Mouse (Mus musculus) MEL (cell line): Measurements from ENCODE around the gene Dync1i2. TPM values are rescaled to one million over a fixed set of nuclear protein-coding genes. Genes with fewer than 3 reads are reported as not detected.

ENCODE experiments used
- DNase-seq: peaks from one replicate; pipeline ENCODE4 v3.0.0; 2011; ENCODE audit warnings: low read depth, low spot score
- H3K27ac ChIP-seq: 2 replicates; pipeline ENCODE4 v1.5.1; 2012; ENCODE audit warnings: low read depth, mild to moderate bottlenecking, control low read depth, low read length, moderate library complexity; ENCODE audit not compliant: control insufficient read depth
- H3K27me3 ChIP-seq, 2 experiments: fragments of 150-350 bp in 1 of 2; sonication (generic) in 1 of 2; 2 replicates each; pipeline ENCODE4 v1.6.1; 2012; ENCODE audit warnings: low read length in 2 of 2, mild to moderate bottlenecking in 2 of 2, improper control_type of control experiment in 1 of 2, moderate library complexity in 1 of 2; ENCODE audit not compliant: insufficient read depth in 2 of 2, control insufficient read depth in 1 of 2
- H3K36me3 ChIP-seq, 2 experiments: 2 replicates each; pipeline ENCODE4 v1.6.1; 2012 to 2014; ENCODE audit warnings: low read length in 2 of 2, improper control_type of control experiment in 1 of 2, inconsistent platforms in 1 of 2, mild to moderate bottlenecking in 1 of 2; ENCODE audit not compliant: insufficient read depth in 2 of 2, control insufficient read depth in 1 of 2
- H3K4me1 ChIP-seq, 2 experiments: fragments of 150-350 bp in 1 of 2; sonication (generic) in 1 of 2; 2 replicates each; pipeline ENCODE4 v1.6.1; 2012; ENCODE audit warnings: low read length in 2 of 2, improper control_type of control experiment in 1 of 2, mild to moderate bottlenecking in 1 of 2; ENCODE audit not compliant: insufficient read depth in 2 of 2, control insufficient read depth in 1 of 2
- H3K4me3 ChIP-seq, 2 experiments: fragments of 150-350 bp in 1 of 2; sonication (generic) in 1 of 2; 2 replicates each; pipeline ENCODE4 v1.5.1; 2012; ENCODE audit warnings: low read depth in 2 of 2, low read length in 2 of 2, mild to moderate bottlenecking in 2 of 2, moderate library complexity in 2 of 2, control low read depth in 1 of 2, improper control_type of control experiment in 1 of 2; ENCODE audit not compliant: control insufficient read depth in 1 of 2, insufficient read depth in 1 of 2
- H3K79me2 ChIP-seq: 2 replicates; pipeline ENCODE4 v1.6.1; 2012; ENCODE audit warnings: mild to moderate bottlenecking, low read length, moderate library complexity; ENCODE audit not compliant: control insufficient read depth, poor library complexity, insufficient read depth
- H3K9ac ChIP-seq: 2 replicates; pipeline ENCODE4 v1.6.1; 2012; ENCODE audit warnings: low read depth, mild to moderate bottlenecking, control low read depth, low read length, moderate library complexity; ENCODE audit not compliant: control insufficient read depth, poor library complexity, severe bottlenecking
- H3K9me3 ChIP-seq: fragments of 150-350 bp; sonication (generic); replicated peaks from 2 replicates; pipeline ENCODE4 v1.6.1; 2012; ENCODE audit warnings: mild to moderate bottlenecking, low read length, improper control_type of control experiment, moderate library complexity; ENCODE audit not compliant: insufficient read depth
- BHLHE40 ChIP-seq: IDR thresholded peaks from 2 replicates; pipeline ENCODE4 v1.6.1; 2012; ENCODE audit warnings: low read depth, mild to moderate bottlenecking, inconsistent platforms, low read length, improper control_type of control experiment, borderline replicate concordance
- CHD1 ChIP-seq: IDR thresholded peaks from 2 replicates; pipeline ENCODE4 v1.6.1; 2012; ENCODE audit warnings: low read depth, mild to moderate bottlenecking, inconsistent platforms, low read length, improper control_type of control experiment
- CTCF ChIP-seq, 3 experiments: IDR thresholded peaks in 2 of 3; conservative IDR thresholded peaks in 1 of 3; 2 replicates each; pipeline ENCODE4 v1.5.1; 2011 to 2012; ENCODE audit warnings: low read length in 3 of 3, low read depth in 2 of 3, mild to moderate bottlenecking in 2 of 3, improper control_type of control experiment in 1 of 3, inconsistent platforms in 1 of 3, mixed read lengths in 1 of 3, moderate library complexity in 1 of 3; ENCODE audit not compliant: control insufficient read depth in 1 of 3, insufficient read depth in 1 of 3, poor library complexity in 1 of 3, severe bottlenecking in 1 of 3
- ELF1 ChIP-seq: IDR thresholded peaks from 2 replicates; pipeline ENCODE4 v1.6.1; 2014; ENCODE audit warnings: low read depth, mild to moderate bottlenecking, inconsistent platforms, low read length, improper control_type of control experiment, moderate library complexity
- EP300 ChIP-seq, 2 experiments: IDR thresholded peaks; 2 replicates each; pipeline ENCODE4 v1.6.1; 2011; ENCODE audit warnings: improper control_type of control experiment in 2 of 2, low read length in 2 of 2, low read depth in 1 of 2, mild to moderate bottlenecking in 1 of 2
- GABPA ChIP-seq: IDR thresholded peaks from 2 replicates; pipeline ENCODE4 v1.6.1; 2012; ENCODE audit warnings: low read depth, mild to moderate bottlenecking, inconsistent platforms, low read length, improper control_type of control experiment, moderate library complexity
- HCFC1 ChIP-seq: IDR thresholded peaks from 2 replicates; pipeline ENCODE4 v1.6.1; 2012; ENCODE audit warnings: low read depth, mild to moderate bottlenecking, inconsistent platforms, low read length, improper control_type of control experiment, moderate library complexity
- JUND ChIP-seq: IDR thresholded peaks from 2 replicates; pipeline ENCODE4 v1.6.1; 2011; ENCODE audit warnings: low read depth, mild to moderate bottlenecking, improper control_type of control experiment, low read length
- MXI1 ChIP-seq: IDR thresholded peaks from 2 replicates; pipeline ENCODE4 v1.6.1; 2011; ENCODE audit warnings: mild to moderate bottlenecking, low read depth, low read length, improper control_type of control experiment
- MYB ChIP-seq: IDR thresholded peaks from 2 replicates; pipeline ENCODE4 v1.6.1; 2011; ENCODE audit warnings: mild to moderate bottlenecking, low read depth, low read length, improper control_type of control experiment
- NELFE ChIP-seq: IDR thresholded peaks from 2 replicates; pipeline ENCODE4 v1.6.1; 2011; ENCODE audit warnings: low read depth, low read length, improper control_type of control experiment
- POLR2AphosphoS5 ChIP-seq: IDR thresholded peaks from 2 replicates; pipeline ENCODE4 v1.6.1; 2012; ENCODE audit warnings: low read depth, borderline replicate concordance, mild to moderate bottlenecking, inconsistent platforms, low read length, moderate library complexity, mixed read lengths
- TAL1 ChIP-seq: IDR thresholded peaks from 2 replicates; pipeline ENCODE4 v1.6.1; 2012; ENCODE audit warnings: mild to moderate bottlenecking, inconsistent platforms, low read length, moderate library complexity, mixed read lengths
- UBTF ChIP-seq: IDR thresholded peaks from 2 replicates; pipeline ENCODE4 v1.6.1; 2012; ENCODE audit warnings: low read depth, mild to moderate bottlenecking, inconsistent platforms, low read length, improper control_type of control experiment, moderate library complexity, borderline replicate concordance; ENCODE audit not compliant: insufficient read depth
- ZC3H11A ChIP-seq: IDR thresholded peaks from 2 replicates; pipeline ENCODE4 v1.6.1; 2012; ENCODE audit warnings: low read depth, mild to moderate bottlenecking, inconsistent platforms, low read length, improper control_type of control experiment
- ZMIZ1 ChIP-seq: IDR thresholded peaks from 2 replicates; pipeline ENCODE4 v1.6.1; 2012; ENCODE audit warnings: low read depth, mild to moderate bottlenecking, inconsistent platforms, low read length, improper control_type of control experiment, moderate library complexity
- ZNF384 ChIP-seq: IDR thresholded peaks from 2 replicates; pipeline ENCODE4 v1.6.1; 2012; ENCODE audit warnings: low read depth, mild to moderate bottlenecking, inconsistent platforms, low read length, improper control_type of control experiment
- polyA plus RNA-seq, 2 experiments: library from polyadenylated mRNA; stranded (reverse) in 1 of 2; unstranded in 1 of 2; fragments of >175 nt in 1 of 2; fragments of >200 nt in 1 of 2; gene quantifications; 2 replicates each; pipeline versions ENCODE4 v1.2.1 to v1.2.4; 2012; ENCODE audit warnings: low replicate concordance in 2 of 2, low read depth in 1 of 2; ENCODE audit not compliant: insufficient read length in 2 of 2, insufficient read depth in 1 of 2, missing spikeins in 1 of 2
- total RNA-seq: library from RNA; depleted of rRNA; stranded (reverse); fragments of 300-350 nt; gene quantifications from 2 replicates; pipeline ENCODE4 v1.2.3, GENCODE M21; 2012

Gene Dync1i2
- total and polyA plus RNA-seq, 3 experiments, result 21.8 to 156 (median 59.1) TPM

DNA sequence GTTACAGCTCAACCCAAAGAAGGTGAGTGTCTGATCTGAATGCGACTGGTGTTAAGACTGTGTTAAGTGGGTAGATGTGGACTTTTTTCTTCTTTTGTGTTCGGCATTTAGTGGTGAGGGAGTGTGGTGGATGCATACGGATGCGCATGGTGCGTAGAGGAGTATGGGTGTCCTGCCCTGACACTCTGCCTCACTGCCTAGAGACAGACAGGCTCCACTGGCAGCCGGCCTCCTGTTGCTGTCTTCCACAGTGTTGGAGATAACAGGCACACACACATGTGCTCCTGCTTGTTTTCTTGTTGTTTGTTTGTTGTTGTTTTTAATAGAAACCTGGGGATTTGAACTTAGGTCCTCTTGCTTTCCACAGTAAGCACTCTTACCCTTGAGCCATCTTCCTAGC, 24.5 kb downstream of the Dync1i2 start:
- TF ChIP-seq CHD1, result no peak
- TF ChIP-seq MYB, result no peak
- TF ChIP-seq NELFE, result no peak
- no peak for TF ChIP-seq BHLHE40
- no peak for TF ChIP-seq CTCF (IDR thresholded peaks at IDR 0.05 in 2 of 3, conservative IDR thresholded peaks at IDR 0.05 in 1 of 3; ENCODE audit: control insufficient read depth in 1 of 3, insufficient read depth in 1 of 3, low read depth in 2 of 3, low read length in 3 of 3, poor library complexity in 1 of 3, severe bottlenecking in 1 of 3)
- no peak for TF ChIP-seq ZMIZ1
- no peak for TF ChIP-seq TAL1
- TF ChIP-seq ZC3H11A, result no peak
- TF ChIP-seq POLR2AphosphoS5, result no peak
- TF ChIP-seq MXI1, result no peak
- no peak for TF ChIP-seq EP300 (IDR thresholded peaks at IDR 0.05; ENCODE audit: low read depth in 1 of 2, low read length in 2 of 2)
- no peak for TF ChIP-seq GABPA
- no peak for TF ChIP-seq JUND
- DNase-seq, result no peak
- Histone ChIP-seq H3K27me3 (no peaks in the 10 kb centered on the region), H3K9me3 (no peaks in the 10 kb centered on the region), H3K36me3 (peaks cover 4 to 25% of the 10 kb centered on the region in 2 experiments), H3K79me2 (no peaks in the 10 kb centered on the region), H3K9ac (no peak overlapping the region), H3K4me3 (no peak overlapping the region), H3K4me1 (no peaks in the 10 kb centered on the region), H3K27ac (no peak overlapping the region)

DNA sequence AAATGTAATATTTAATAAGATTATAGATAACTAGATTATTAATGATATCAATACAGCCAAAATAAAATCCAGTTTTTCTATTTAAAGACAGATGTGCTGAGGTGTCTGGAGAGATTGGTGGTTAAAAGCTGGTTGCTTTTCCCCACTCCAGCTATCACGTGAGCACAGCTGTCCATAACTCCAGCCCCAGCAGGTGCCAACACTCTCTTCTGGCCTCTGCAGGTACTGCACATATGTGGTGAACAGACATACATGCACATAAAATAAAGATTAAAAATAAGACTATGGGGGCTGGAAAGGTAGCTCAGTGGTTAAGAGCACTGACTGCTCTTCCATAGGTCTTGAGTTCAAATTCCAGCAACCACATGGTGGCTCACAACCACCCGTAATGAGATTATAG, 30.0 kb downstream of the Dync1i2 start:
- no peak overlapping the region for H3K4me3 ChIP-seq
- H3K27ac ChIP-seq, result no peak overlapping the region
- peaks cover 0 to 16% of the 10 kb centered on the region in 2 experiments; a peak in 2 of 4 replicates for H3K36me3 ChIP-seq
- TF ChIP-seq ZNF384 (no peak), HCFC1 (no peak), BHLHE40 (no peak), UBTF (no peak), ELF1 (no peak)
- H3K79me2 ChIP-seq, result no peaks in the 10 kb centered on the region; the same call in 1 of the 2 replicates
- no peaks in the 10 kb centered on the region for H3K4me1 ChIP-seq
- DNase-seq, result peak; percentile 16
- no peaks in the 10 kb centered on the region for H3K9me3 ChIP-seq
- no peak overlapping the region for H3K9ac ChIP-seq
- H3K27me3 ChIP-seq, result no peaks in the 10 kb centered on the region
